Mouse (Mus musculus) bone marrow, adult 2 months (tissue): Measurements from ENCODE around the gene 1500015O10Rik.

Experiments used
- CTCF ChIP-seq: fragments of 200-500 bp; IDR thresholded peaks from 2 replicates; pipeline ENCODE4 v1.5.1; 2011; ENCODE audit warnings: low read length, control low read depth; ENCODE audit not compliant: control insufficient read depth, insufficient read depth
- POLR2A ChIP-seq: fragments of 200-500 bp; IDR thresholded peaks from 2 replicates; pipeline ENCODE4 v1.6.1; 2011; ENCODE audit warnings: low read depth, mild to moderate bottlenecking, control low read depth, low read length, borderline replicate concordance; ENCODE audit not compliant: control insufficient read depth

DNA sequence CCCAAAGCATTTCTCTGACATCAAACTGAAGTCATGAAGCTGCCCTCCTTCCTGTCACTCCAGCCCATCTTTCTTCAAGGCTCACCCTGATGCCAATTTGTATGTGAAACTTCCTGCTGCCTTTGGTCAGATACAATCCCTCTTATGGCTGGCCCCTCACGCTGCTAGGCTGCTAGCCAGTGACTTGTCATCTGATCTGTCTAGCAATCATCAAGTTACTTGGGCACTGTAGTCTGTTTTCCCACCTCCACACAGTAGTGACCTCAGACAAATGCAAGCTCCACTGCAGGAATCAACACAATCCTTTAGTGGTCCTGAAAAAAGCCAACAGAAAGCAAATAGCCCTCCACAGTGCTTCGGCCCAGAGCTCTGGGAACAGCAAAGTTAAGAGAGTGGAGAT is 50.8 kb downstream of the 1500015O10Rik start:
- TF ChIP-seq CTCF (no peak), POLR2A (no peak)
